Mouse (Mus musculus) limb, embryonic 15.5 days (tissue): ENCODE data around the gene Nlgn2. TPM values are rescaled to one million over a fixed set of nuclear protein-coding genes. Genes with fewer than 3 reads are reported as not detected.

Experiments used
- ATAC-seq: fragments of 200-750 bp; cut with Nextera tagmentation; 2 replicates; pipeline ENCODE4 v1.8.0; 2017; ENCODE audit warnings: low read depth, moderate TSS enrichment; ENCODE audit not compliant: insufficient number of reproducible peaks, low FRiP score, low TSS enrichment
- H3K27ac ChIP-seq: fragments of 300-500 bp; sonication (generic); 2 replicates; pipeline ENCODE4 v1.5.1; 2015; ENCODE audit warnings: moderate library complexity, mild to moderate bottlenecking, inconsistent platforms
- H3K27me3 ChIP-seq: fragments of 300-500 bp; sonication (generic); 2 replicates; pipeline ENCODE4 v1.6.1; 2015; ENCODE audit warnings: inconsistent platforms
- H3K36me3 ChIP-seq: fragments of 300-500 bp; sonication (generic); 2 replicates; pipeline ENCODE4 v1.6.1; 2015; ENCODE audit warnings: inconsistent platforms
- H3K4me1 ChIP-seq: fragments of 300-500 bp; sonication (generic); 2 replicates; pipeline ENCODE4 v1.6.1; 2015; ENCODE audit warnings: inconsistent platforms
- H3K4me2 ChIP-seq: fragments of 300-500 bp; sonication (generic); 2 replicates; pipeline ENCODE4 v1.6.1; 2015; ENCODE audit warnings: mild to moderate bottlenecking, inconsistent platforms
- H3K4me3 ChIP-seq: fragments of 300-500 bp; sonication (generic); 2 replicates; pipeline ENCODE4 v1.5.1; 2015; ENCODE audit warnings: mild to moderate bottlenecking, inconsistent platforms
- H3K9ac ChIP-seq: fragments of 300-500 bp; sonication (generic); 2 replicates; pipeline ENCODE4 v1.6.1; 2015; ENCODE audit warnings: inconsistent platforms
- H3K9me3 ChIP-seq: fragments of 300-500 bp; sonication (generic); 2 replicates; pipeline ENCODE4 v1.6.1; 2016; ENCODE audit warnings: inconsistent platforms
- WGBS: fragments of 180-500 bp; shearing (Covaris S2); methylation state at CpG from one replicate; pipeline ENCODE4 v1.1.7; 2015; 5-methylcytosine and 5-hydroxymethylcytosine counted together
- microRNA-seq: library from miRNA; unstranded; fragments of <30 nt; microRNA quantifications from one replicate; pipeline ENCODE4, GENCODE M21; 2016
- polyA plus RNA-seq: library from polyadenylated mRNA; unstranded; fragments of >200 nt; fragmentation: Nextera tagmentation; extraction: Ambion mirVana; gene quantifications from 2 replicates; pipeline ENCODE4 v1.2.1, GENCODE M21; 2015

Nlgn2 gene
- polyA plus RNA-seq, 1 experiment from 2014 or later, result 8.7 TPM

- Histone ChIP-seq H3K9me3 (no peaks in the 10 kb centered on the region), H3K27ac (no peak overlapping the region), H3K4me1 (peaks cover 22% of the 10 kb centered on the region), H3K9ac (no peak overlapping the region), H3K4me2 (no peak overlapping the region), H3K4me3 (no peak overlapping the region), H3K36me3 (peaks cover 16% of the 10 kb centered on the region), H3K27me3 (no peaks in the 10 kb centered on the region)
- ATAC-seq, result no peak
- 25% methylated on average over 4 of the region's 4 CpGs for WGBS
These were observed 55.8 kb downstream of the Nlgn2 start for GRCm38 (mm10) chr11:69781828-69782227.

- H3K27ac ChIP-seq, result no peak overlapping the region
- H3K27me3 ChIP-seq, result no peaks in the 10 kb centered on the region
- 29% methylated on average over 7 of the region's 7 CpGs for WGBS
- H3K4me2 ChIP-seq, result no peak overlapping the region
- H3K4me1 ChIP-seq, result peaks cover 14% of the 10 kb centered on the region
- no peak overlapping the region for H3K4me3 ChIP-seq
- no peaks in the 10 kb centered on the region for H3K9me3 ChIP-seq
- no peak overlapping the region for H3K9ac ChIP-seq
- ATAC-seq, result no peak
- peaks cover 34% of the 10 kb centered on the region for H3K36me3 ChIP-seq
These were observed 58.6 kb downstream of the Nlgn2 start for GRCm38 (mm10) chr11:69778985-69779384.

- Histone ChIP-seq H3K4me3 (no peak overlapping the region), H3K27ac (no peak overlapping the region), H3K9ac (no peak overlapping the region), H3K4me2 (no peak overlapping the region), H3K36me3 (peaks cover 34% of the 10 kb centered on the region), H3K9me3 (no peaks in the 10 kb centered on the region), H3K27me3 (no peaks in the 10 kb centered on the region), H3K4me1 (peaks cover 14% of the 10 kb centered on the region)
- no peak for ATAC-seq
- 58% methylated on average over 23 of the region's 23 CpGs for WGBS
These were observed 59.2 kb downstream of the Nlgn2 start for GRCm38 (mm10) chr11:69778258-69778982.

GRCm38 (mm10) chr11:69777504-69778257 is 59.9 kb downstream of the Nlgn2 start:
- no peak for ATAC-seq
- H3K4me1 ChIP-seq, result peaks cover 14% of the 10 kb centered on the region
- no peaks in the 10 kb centered on the region for H3K27me3 ChIP-seq
- WGBS, result 67% methylated on average over 25 of the region's 26 CpGs
- no peak overlapping the region for H3K9ac ChIP-seq
- no peak overlapping the region for H3K4me3 ChIP-seq
- no peak overlapping the region for H3K27ac ChIP-seq
- H3K36me3 ChIP-seq, result peaks cover 34% of the 10 kb centered on the region
- H3K4me2 ChIP-seq, result no peak overlapping the region
- H3K9me3 ChIP-seq, result no peaks in the 10 kb centered on the region

- H3K4me2 ChIP-seq, result no peak overlapping the region
- H3K4me3 ChIP-seq, result no peak overlapping the region
- no peak for ATAC-seq
- H3K4me1 ChIP-seq, result peaks cover 14% of the 10 kb centered on the region
- H3K27ac ChIP-seq, result no peak overlapping the region
- H3K9me3 ChIP-seq, result no peaks in the 10 kb centered on the region
- WGBS, result 79% methylated on average over 20 of the region's 20 CpGs
- H3K36me3 ChIP-seq, result peaks cover 34% of the 10 kb centered on the region
- no peak overlapping the region for H3K9ac ChIP-seq
- H3K27me3 ChIP-seq, result no peaks in the 10 kb centered on the region
These were observed 61.1 kb downstream of the Nlgn2 start for GRCm38 (mm10) chr11:69776488-69776887.

- Histone ChIP-seq H3K27me3 (no peaks in the 10 kb centered on the region), H3K4me2 (no peak overlapping the region), H3K36me3 (peaks cover 37% of the 10 kb centered on the region), H3K4me3 (no peak overlapping the region), H3K4me1 (peaks cover 14% of the 10 kb centered on the region), H3K27ac (no peak overlapping the region), H3K9me3 (no peaks in the 10 kb centered on the region), H3K9ac (no peak overlapping the region)
- WGBS, result 69% methylated on average over 10 of the region's 10 CpGs
- no peak for ATAC-seq
These were observed 61.9 kb downstream of the Nlgn2 start for GRCm38 (mm10) chr11:69775716-69776115.

- Histone ChIP-seq H3K4me3 (no peak overlapping the region), H3K27me3 (no peaks in the 10 kb centered on the region), H3K4me1 (peaks cover 14% of the 10 kb centered on the region), H3K36me3 (peaks cover 40% of the 10 kb centered on the region), H3K27ac (no peak overlapping the region), H3K9ac (no peak overlapping the region), H3K9me3 (no peaks in the 10 kb centered on the region), H3K4me2 (no peak overlapping the region)
- WGBS, result 68% methylated on average over 5 of the region's 5 CpGs
- no peak for ATAC-seq
These were observed 62.6 kb downstream of the Nlgn2 start for GRCm38 (mm10) chr11:69774961-69775360.

Small RNA genes within 50 kb of the gene (microRNA-seq; reads per million reads assigned to microRNA genes)
- not detected for gene Mir6924

Other genes starting within 250 kb of the Nlgn2 start
- gene Atp1b2, start 231.8 kb downstream of the Nlgn2 start, polyA plus RNA-seq, result 8.2 and 10.5 TPM in 2 replicates
- not detected in 2 replicates for gene Shbg, start 219.9 kb downstream of the Nlgn2 start, polyA plus RNA-seq
- gene Sat2, start 215.8 kb downstream of the Nlgn2 start, polyA plus RNA-seq, result 15.7 and 16.2 TPM in 2 replicates
- 26.8 and 27.1 TPM in 2 replicates for gene Fxr2, start 204.8 kb downstream of the Nlgn2 start, polyA plus RNA-seq
- gene Sox15, start 182.5 kb downstream of the Nlgn2 start, polyA plus RNA-seq, result 3.2 and 4.8 TPM in 2 replicates
- 58.9 and 63.9 TPM in 2 replicates for gene Mpdu1, start 175.1 kb downstream of the Nlgn2 start, polyA plus RNA-seq
- gene Cd68, start 171.6 kb downstream of the Nlgn2 start, polyA plus RNA-seq, result 18.2 and 24.1 TPM in 2 replicates
- gene Eif4a1, start 165.4 kb downstream of the Nlgn2 start, polyA plus RNA-seq, result 443 and 469 TPM in 2 replicates
- 87.5 and 87.9 TPM in 2 replicates for gene Senp3, start 155.7 kb downstream of the Nlgn2 start, polyA plus RNA-seq
- gene Tnfsf13, start 152.0 kb downstream of the Nlgn2 start, polyA plus RNA-seq, result 0.73 and 0.87 TPM in 2 replicates
- gene Tnfsf12, start 141.9 kb downstream of the Nlgn2 start, polyA plus RNA-seq, result 10.8 and 12.9 TPM in 2 replicates
- gene Tnfsfm13, start 141.7 kb downstream of the Nlgn2 start, polyA plus RNA-seq, result 4.8 and 5.7 TPM in 2 replicates
- 20.0 and 20.9 TPM in 2 replicates for gene Polr2a, start 79.1 kb downstream of the Nlgn2 start, polyA plus RNA-seq
- 0.09 and 0.15 TPM in 2 replicates for gene Slc35g3, start 75.8 kb downstream of the Nlgn2 start, polyA plus RNA-seq
- gene Zbtb4, start 71.9 kb downstream of the Nlgn2 start, polyA plus RNA-seq, result 5.1 and 5.4 TPM in 2 replicates
- 18.6 and 30.0 TPM in 2 replicates for gene Chrnb1, start 41.8 kb downstream of the Nlgn2 start, polyA plus RNA-seq
- 3.4 and 3.9 TPM in 2 replicates for gene Fgf11, start 35.9 kb downstream of the Nlgn2 start, polyA plus RNA-seq
- gene Tmem102, start 32.2 kb downstream of the Nlgn2 start, polyA plus RNA-seq, result 8.1 and 8.9 TPM in 2 replicates
- not detected in 2 replicates for gene Gm39566, start 22.5 kb downstream of the Nlgn2 start, polyA plus RNA-seq
- not detected in 2 replicates for gene Spem2, start 19.3 kb downstream of the Nlgn2 start, polyA plus RNA-seq
- gene Spem1, start 15.6 kb downstream of the Nlgn2 start, polyA plus RNA-seq, result 0.28 TPM in 1 of 2 replicates, not detected in the other
- 325 and 365 TPM in 2 replicates for gene Tmem256, start 730 bp upstream of the Nlgn2 start, polyA plus RNA-seq
- 132 and 134 TPM in 2 replicates for gene Plscr3, start 8.6 kb upstream of the Nlgn2 start, polyA plus RNA-seq
- gene Tnk1, start 20.9 kb upstream of the Nlgn2 start, polyA plus RNA-seq, result 4.1 and 5.0 TPM in 2 replicates
- gene Tmem95, start 40.2 kb upstream of the Nlgn2 start, polyA plus RNA-seq, result 0.31 and 0.73 TPM in 2 replicates
- gene Kctd11, start 43.6 kb upstream of the Nlgn2 start, polyA plus RNA-seq, result 20.5 TPM in 2 replicates
- gene Acap1, start 57.8 kb upstream of the Nlgn2 start, polyA plus RNA-seq, result 2.7 and 3.1 TPM in 2 replicates
- 7.6 and 8.4 TPM in 2 replicates for gene 2810408A11Rik, start 63.2 kb upstream of the Nlgn2 start, polyA plus RNA-seq
- 7.1 and 7.3 TPM in 2 replicates for gene Neurl4, start 63.3 kb upstream of the Nlgn2 start, polyA plus RNA-seq
- gene Gps2, start 76.1 kb upstream of the Nlgn2 start, polyA plus RNA-seq, result 71.5 and 77.1 TPM in 2 replicates
- 1,601 and 1,681 TPM in 2 replicates for gene Eif5a, start 84.2 kb upstream of the Nlgn2 start, polyA plus RNA-seq
- gene Ybx2, start 98.0 kb upstream of the Nlgn2 start, polyA plus RNA-seq, result 3.6 and 4.6 TPM in 2 replicates
- gene Slc2a4, start 110.4 kb upstream of the Nlgn2 start, polyA plus RNA-seq, result 23.0 and 23.5 TPM in 2 replicates
- gene Cldn7, start 127.0 kb upstream of the Nlgn2 start, polyA plus RNA-seq, result 8.1 and 13.1 TPM in 2 replicates
- 24.6 and 32.0 TPM in 2 replicates for gene Ctdnep1, start 143.4 kb upstream of the Nlgn2 start, polyA plus RNA-seq
- 111 and 119 TPM in 2 replicates for gene Elp5, start 144.7 kb upstream of the Nlgn2 start, polyA plus RNA-seq
- gene Gabarap, start 153.4 kb upstream of the Nlgn2 start, polyA plus RNA-seq, result 545 and 568 TPM in 2 replicates
- gene Phf23, start 158.0 kb upstream of the Nlgn2 start, polyA plus RNA-seq, result 72.2 and 81.6 TPM in 2 replicates
- 42.2 and 43.1 TPM in 2 replicates for gene Dvl2, start 162.8 kb upstream of the Nlgn2 start, polyA plus RNA-seq
- 92.2 and 100 TPM in 2 replicates for gene Acadvl, start 177.6 kb upstream of the Nlgn2 start, polyA plus RNA-seq
- gene Dlg4, start 179.2 kb upstream of the Nlgn2 start, polyA plus RNA-seq, result 9.6 and 10.7 TPM in 2 replicates
- 0.93 and 1.1 TPM in 2 replicates for gene Asgr1, start 216.3 kb upstream of the Nlgn2 start, polyA plus RNA-seq